Mouse (Mus musculus) lung, adult 2 months (tissue): Measurements from ENCODE around the gene Rffl. TPM values are rescaled to one million over a fixed set of nuclear protein-coding genes. Genes with fewer than 3 reads are reported as not detected.

ENCODE experiments used
- DNase-seq: peaks from one replicate; pipeline ENCODE4 v3.0.0; 2022
- H3K4me1 ChIP-seq: fragments of 200-500 bp; 2 replicates; pipeline ENCODE4 v1.6.1; 2011; ENCODE audit warnings: low read length; ENCODE audit not compliant: control insufficient read depth, insufficient read depth
- H3K4me3 ChIP-seq: fragments of 200-500 bp; replicated peaks from 2 replicates; pipeline ENCODE3; 2011; ENCODE audit warnings: low read depth, mild to moderate bottlenecking, control low read depth, low read length; ENCODE audit errors: extremely low read depth
- CTCF ChIP-seq: fragments of 200-500 bp; IDR thresholded peaks from 2 replicates; pipeline ENCODE4 v1.5.1; 2011; ENCODE audit warnings: mild to moderate bottlenecking, low read length, control low read depth; ENCODE audit not compliant: insufficient read depth
- POLR2A ChIP-seq: fragments of 200-500 bp; IDR thresholded peaks from 2 replicates; pipeline ENCODE4 v1.6.1; 2011; ENCODE audit warnings: low read depth, mild to moderate bottlenecking, control low read depth, low read length, borderline replicate concordance; ENCODE audit errors: extremely low read depth
- WGBS: fragments of 180-500 bp; shearing (Covaris S2); methylation state at CpG from one replicate; pipeline ENCODE4 v1.1.7; 2018; 5-methylcytosine and 5-hydroxymethylcytosine counted together
- polyA plus RNA-seq: library from polyadenylated mRNA; depleted of rRNA; stranded (reverse); fragments of >200 nt; gene quantifications from 2 replicates; pipeline ENCODE4 v1.2.3, GENCODE M21; 2012

The Rffl gene
- polyA plus RNA-seq, 1 experiment: 10.4 TPM

DNA sequence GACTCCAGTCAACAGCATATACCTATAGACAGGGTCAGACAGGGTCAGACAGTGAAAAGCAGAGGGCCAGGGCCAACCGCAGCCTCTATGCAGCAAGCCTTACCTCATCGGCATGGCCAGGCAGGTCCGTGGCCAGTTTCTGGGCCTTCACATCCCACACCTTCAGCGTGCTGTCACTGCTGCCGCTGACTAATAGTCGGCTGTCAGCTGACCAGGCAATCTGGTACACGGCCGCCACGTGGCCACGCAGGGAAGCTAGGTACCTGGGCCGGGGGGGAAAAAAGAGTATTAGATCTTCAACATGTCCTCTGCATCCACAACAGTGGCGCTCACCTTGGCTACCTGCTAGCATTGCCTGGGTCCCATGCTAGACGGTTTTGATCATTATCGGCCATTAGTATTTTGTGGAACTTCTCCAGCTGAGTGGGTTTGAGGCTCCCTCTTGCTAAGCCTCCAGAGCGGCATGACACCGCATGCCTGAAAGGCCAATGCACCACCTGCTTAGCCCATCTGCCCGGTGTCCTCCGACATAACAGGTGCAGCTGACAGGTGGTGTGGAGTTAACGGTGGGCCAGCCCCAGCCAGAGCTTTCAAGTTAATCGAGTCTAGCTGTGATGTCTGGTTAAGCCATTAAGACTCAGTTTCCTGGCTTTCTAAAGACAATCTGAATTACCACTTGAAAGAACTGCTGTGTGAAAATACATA lies 30.7 kb upstream of the Rffl start:
- Histone ChIP-seq H3K4me1 (no peaks in the 10 kb centered on the region), H3K4me3 (no peak overlapping the region)
- DNase-seq: no peak
- TF ChIP-seq POLR2A: no peak
- TF ChIP-seq CTCF: no peak
- 93% methylated on average over 20 of the region's 20 CpGs for WGBS

DNA sequence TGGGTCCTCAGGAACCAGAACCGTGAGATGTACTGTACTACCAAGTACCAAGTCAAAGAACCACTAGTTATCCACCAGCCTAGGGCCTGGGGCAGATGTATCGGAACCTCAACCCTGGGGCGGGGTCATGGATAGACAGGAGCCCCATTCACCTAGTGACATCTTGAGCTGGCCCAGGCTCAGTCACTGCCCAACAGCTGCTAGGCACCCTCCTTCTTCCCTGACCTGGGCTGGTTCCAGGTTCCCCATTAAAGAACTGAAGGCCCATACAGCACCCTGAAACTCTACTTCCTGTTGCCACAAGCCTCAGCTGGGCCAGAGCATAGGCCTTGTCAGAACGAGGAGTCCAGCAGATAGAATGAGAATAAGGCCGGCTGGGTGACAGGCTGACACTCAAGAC lies 28.7 kb upstream of the Rffl start:
- WGBS: 90% methylated on average over 5 of the region's 5 CpGs
- no peaks in the 10 kb centered on the region for H3K4me1 ChIP-seq
- no peak for DNase-seq
- TF ChIP-seq POLR2A (no peak), CTCF (no peak)
- no peak overlapping the region for H3K4me3 ChIP-seq

DNA sequence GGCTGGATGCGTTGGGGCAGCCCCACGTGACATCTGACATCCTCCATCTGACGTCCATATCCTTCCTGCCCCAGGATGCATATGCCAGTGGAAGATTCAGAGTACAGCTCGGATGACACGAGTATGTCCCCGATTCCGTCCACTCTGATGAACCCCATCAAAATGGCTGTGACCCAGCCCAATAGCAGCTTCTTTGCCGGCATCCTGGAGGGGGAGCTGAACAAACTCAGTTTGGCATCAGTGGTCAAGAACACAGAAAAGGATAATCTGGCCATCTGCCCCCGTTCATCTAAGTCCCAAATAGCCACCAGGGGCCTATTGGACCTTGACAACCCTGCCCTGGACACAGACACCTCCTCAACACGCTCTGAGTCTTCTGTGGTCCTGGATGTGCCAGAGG lies 26.5 kb upstream of the Rffl start:
- TF ChIP-seq CTCF (no peak), POLR2A (no peak)
- Histone ChIP-seq H3K4me3 (no peak overlapping the region), H3K4me1 (no peaks in the 10 kb centered on the region)
- no peak for DNase-seq
- WGBS: 73% methylated on average over 10 of the region's 10 CpGs

GRCm38 (mm10) chr11:82891936-82892335 lies 20.9 kb upstream of the Rffl start, which contains the start of gene Fndc8:
Gene Fndc8 (plus strand): TSS chr11:82892124.
- 47% methylated on average over 7 of the region's 7 CpGs for WGBS
- TF ChIP-seq POLR2A (no peak), CTCF (no peak)
- DNase-seq: no peak
- Histone ChIP-seq H3K4me3 (no peak within 1 kb of the TSS), H3K4me1 (peaks cover 6% of the 10 kb centered on the region; the same call in 1 of the 2 replicates)

DNA sequence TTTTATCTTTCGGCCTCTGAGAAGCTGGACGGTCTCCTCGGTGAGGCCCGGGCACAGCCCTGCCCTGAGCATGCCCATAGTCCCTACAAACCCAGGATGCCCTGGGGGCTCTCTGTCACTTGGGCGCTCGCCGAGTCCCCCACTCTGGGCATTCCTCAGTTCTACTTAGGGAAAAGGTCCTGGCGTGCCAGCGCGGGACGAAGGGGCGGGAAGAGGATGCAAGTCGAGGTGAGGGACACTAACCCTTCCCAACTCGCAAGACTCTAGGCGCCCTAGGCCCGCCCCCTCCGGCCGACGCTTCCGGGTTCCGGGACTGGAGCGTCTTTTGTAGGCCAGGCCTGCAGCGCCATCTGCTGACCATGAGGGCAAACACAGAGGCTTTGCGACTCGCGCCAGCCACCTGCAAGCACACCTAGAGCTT lies 19.3 kb upstream of the Rffl start, which contains the start of gene Rad51d:
Rad51d (minus strand) TSS at position 273 of the 421 bp plus-strand sequence.
- peak; percentile 93 for DNase-seq
- TF ChIP-seq CTCF: peak; percentile 91
- peak; percentile 83; the same call in 1 of the 2 replicates for TF ChIP-seq POLR2A
- H3K4me3 ChIP-seq: peak within 1 kb of the TSS; percentile 88
- peaks cover 6% of the 10 kb centered on the region; the same call in 1 of the 2 replicates for H3K4me1 ChIP-seq
- WGBS: under 1% methylated on average over 26 of the region's 26 CpGs

DNA sequence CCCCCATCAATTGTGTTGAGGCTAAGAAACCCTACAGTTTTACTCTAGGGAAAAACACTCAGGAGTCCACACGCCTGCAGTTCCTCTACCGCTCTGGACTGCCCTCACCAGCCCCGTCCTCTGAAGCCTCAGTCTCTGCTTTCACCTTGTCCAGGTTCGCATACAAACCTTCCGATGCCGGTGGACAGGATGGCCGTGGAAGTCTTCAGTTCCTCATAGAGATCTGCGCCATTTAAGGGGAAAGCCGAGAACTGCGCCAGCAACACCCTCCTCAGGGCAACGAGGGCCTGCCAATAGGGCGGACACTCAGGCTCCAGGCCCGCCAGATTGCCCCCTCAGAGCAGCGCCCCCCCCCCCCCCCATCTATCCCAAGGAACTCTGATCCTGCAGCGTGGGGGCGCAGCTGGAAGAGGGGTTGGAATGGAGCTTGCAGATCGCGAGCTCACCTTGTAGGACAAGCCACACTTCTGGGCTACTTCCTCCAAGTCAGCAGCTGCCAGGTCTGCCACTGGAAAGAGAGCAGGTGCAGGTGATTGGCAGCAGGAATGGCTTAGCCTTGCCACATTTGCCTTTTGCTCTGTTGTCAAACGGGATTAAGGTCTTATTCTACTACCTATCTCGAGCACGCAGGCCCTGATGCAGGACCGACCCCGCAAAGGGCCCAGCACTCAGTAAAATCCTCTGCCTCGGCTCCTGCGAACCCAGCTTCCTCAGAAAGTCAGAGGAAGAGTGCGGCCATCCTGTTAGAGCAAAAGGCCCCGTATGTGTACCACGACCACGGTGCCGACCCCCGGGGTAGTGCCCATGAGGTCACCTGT lies 18.7 kb upstream of the Rffl start:
- Histone ChIP-seq H3K4me1 (peaks cover 6% of the 10 kb centered on the region; the same call in 1 of the 2 replicates), H3K4me3 (peak overlapping the region; percentile 88)
- no peak for TF ChIP-seq CTCF
- TF ChIP-seq POLR2A: no peak
- peak; percentile 26 for DNase-seq
- 4% methylated on average over 31 of the region's 31 CpGs for WGBS

- Histone ChIP-seq H3K4me3 (no peak overlapping the region), H3K4me1 (peaks cover 6% of the 10 kb centered on the region; the same call in 1 of the 2 replicates)
- no peak for DNase-seq
- TF ChIP-seq CTCF (no peak), POLR2A (no peak)
- WGBS: 44% methylated on average over 10 of the region's 10 CpGs
Measured at GRCm38 (mm10) chr11:82888491-82888946, 17.5 kb upstream of the Rffl start.

DNA sequence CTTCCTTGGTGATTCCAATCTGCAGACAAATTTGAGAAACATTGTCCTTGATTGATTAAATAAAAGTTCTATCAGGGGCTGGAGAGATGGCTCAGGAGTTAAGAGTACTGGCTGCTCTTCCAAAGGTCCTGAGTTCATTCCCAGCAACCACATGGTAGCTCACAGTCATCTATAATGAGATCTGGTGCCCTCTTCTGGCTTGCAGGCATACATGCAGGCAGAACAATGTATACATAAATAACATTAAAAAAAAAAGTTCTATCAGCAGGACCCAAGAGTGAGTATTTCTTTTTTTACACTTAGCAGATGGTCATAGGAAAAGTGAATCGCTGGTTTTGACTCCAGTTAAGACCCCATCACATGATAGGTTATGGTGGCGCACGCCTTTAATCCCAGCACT lies 15.5 kb upstream of the Rffl start:
- H3K4me1 ChIP-seq: peaks cover 6% of the 10 kb centered on the region; the same call in 1 of the 2 replicates
- 88% methylated on average over 3 of the region's 3 CpGs for WGBS
- no peak overlapping the region for H3K4me3 ChIP-seq
- TF ChIP-seq POLR2A: no peak
- no peak for TF ChIP-seq CTCF
- DNase-seq: no peak

DNA sequence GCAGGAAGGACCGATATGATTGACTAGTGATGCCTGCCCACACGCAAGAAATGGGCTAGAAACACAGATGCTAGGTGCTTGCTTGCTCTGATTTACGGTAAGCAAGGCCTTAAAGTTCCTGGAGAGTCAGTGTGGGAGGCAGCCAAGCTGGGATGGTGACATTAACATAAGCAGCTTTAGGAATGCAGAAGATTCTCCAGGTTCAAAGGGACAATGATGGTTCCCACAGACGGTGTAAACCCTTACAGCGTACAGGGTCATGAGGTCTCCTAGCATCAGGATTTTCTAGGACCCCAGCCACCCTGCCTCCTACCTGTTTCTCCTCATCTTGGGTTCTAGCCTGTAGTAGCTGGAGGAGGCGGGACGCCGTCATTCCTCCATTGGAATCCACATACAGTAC lies 12.2 kb upstream of the Rffl start:
- TF ChIP-seq POLR2A (no peak), CTCF (no peak)
- no peak overlapping the region for H3K4me3 ChIP-seq
- no peak for DNase-seq
- H3K4me1 ChIP-seq: peaks cover under 1% of the 10 kb centered on the region; the same call in 1 of the 2 replicates
- 81% methylated on average over 8 of the region's 8 CpGs for WGBS

GRCm38 (mm10) chr11:82877726-82878344 lies 6.8 kb upstream of the Rffl start:
- TF ChIP-seq CTCF: no peak
- no peak for TF ChIP-seq POLR2A
- DNase-seq: no peak
- no peaks in the 10 kb centered on the region for H3K4me1 ChIP-seq
- H3K4me3 ChIP-seq: no peak overlapping the region
- WGBS: 89% methylated on average over 7 of the region's 7 CpGs
